ENCODE assay signal across 26 mouse cellular contexts in genomic region chr17:56888050-56888449, GRCm38 (mm10). TPM values are rescaled to one million over a fixed set of nuclear protein-coding genes. Genes with fewer than 3 reads are reported as not detected.
DNase-seq lines count a peak whose midpoint lies in the region; ATAC-seq and TF ChIP-seq lines count a peak whose summit lies in the region.
"Had no signal": no experiment of that assay in that cellular context is flagged by ENCODE, and none has a peak within 500 bp of the region (broad histone marks: within the 10 kb centered on the region; RNA-seq: fewer than 3 reads in every experiment).

No protein-coding gene starts in this region.

- peak; percentile 48 for TF ChIP-seq CTCF in forebrain, postnatal 0 days (IDR thresholded peaks at IDR 0.05; ENCODE audit: low read depth)
- TF ChIP-seq CTCF in left cerebral cortex, adult 2 months (IDR thresholded peaks at IDR 0.05): peak; percentile 16

- no peak overlapping the region for H3K9ac ChIP-seq in forebrain, postnatal 0 days
- H3K9ac ChIP-seq in forebrain, embryonic 13.5 days: no peak overlapping the region
- H3K9ac ChIP-seq: heart, embryonic 15.5 days; hindbrain, embryonic 13.5 days; limb, embryonic 15.5 days; stomach, embryonic 15.5 days had no signal

- no peak overlapping the region for H3K4me2 ChIP-seq in forebrain, postnatal 0 days (ENCODE audit: low read depth)
- no peak overlapping the region for H3K4me2 ChIP-seq in forebrain, embryonic 13.5 days
- H3K4me2 ChIP-seq: heart, embryonic 15.5 days; hindbrain, embryonic 13.5 days; limb, embryonic 15.5 days; stomach, embryonic 15.5 days had no signal

- no peak overlapping the region for H3K27ac ChIP-seq in forebrain, postnatal 0 days (ENCODE audit: low read depth, low read length)
- no peak overlapping the region for H3K27ac ChIP-seq in forebrain, embryonic 13.5 days
- H3K27ac ChIP-seq in left cerebral cortex, adult 2 months: no peak overlapping the region
- H3K27ac ChIP-seq: heart, embryonic 15.5 days; hindbrain, embryonic 13.5 days; limb, embryonic 15.5 days; stomach, embryonic 15.5 days had no signal

- no peak overlapping the region for H3K4me3 ChIP-seq in forebrain, postnatal 0 days (ENCODE audit: low read depth, low read length)
- H3K4me3 ChIP-seq in forebrain, embryonic 13.5 days: no peak overlapping the region
- H3K4me3 ChIP-seq in left cerebral cortex, adult 2 months: no peak overlapping the region
- H3K4me3 ChIP-seq: erythroblast, embryonic 14.5 days; heart, embryonic 15.5 days; hindbrain, embryonic 13.5 days; limb, embryonic 15.5 days; stomach, embryonic 15.5 days had no signal

- no peaks in the 10 kb centered on the region for H3K4me1 ChIP-seq in forebrain, postnatal 0 days (ENCODE audit: insufficient read depth)
- no peaks in the 10 kb centered on the region for H3K4me1 ChIP-seq in forebrain, embryonic 13.5 days
- H3K4me1 ChIP-seq: hindbrain, embryonic 13.5 days; limb, embryonic 15.5 days had no signal

- 81% methylated on average over 2 of the region's 3 CpGs for WGBS in forebrain, postnatal 0 days
- 90% methylated on average over 2 of the region's 3 CpGs for WGBS in forebrain, embryonic 13.5 days

- H3K9me3 ChIP-seq in forebrain, postnatal 0 days (ENCODE audit: low read length): no peaks in the 10 kb centered on the region
- peaks cover 7% of the 10 kb centered on the region; the same call in 1 of the 2 replicates for H3K9me3 ChIP-seq in forebrain, embryonic 13.5 days (replicated peaks)
- H3K9me3 ChIP-seq: heart, embryonic 15.5 days; limb, embryonic 15.5 days; stomach, embryonic 15.5 days had no signal

- intact Hi-C loops in left cerebral cortex, adult 2 months (cut with DNase I): no loop called here
- intact Hi-C loops in left cerebral cortex, postnatal 36 days (cut with DNase I): no loop called here

- ATAC-seq in forebrain, postnatal 0 days: no peak
- no peak for ATAC-seq in forebrain, embryonic 13.5 days

- H3K36me3 ChIP-seq in forebrain, postnatal 0 days (ENCODE audit: insufficient read depth): peaks cover 22% of the 10 kb centered on the region
- peaks cover 48% of the 10 kb centered on the region for H3K36me3 ChIP-seq in forebrain, embryonic 13.5 days (ENCODE audit: poor library complexity, severe bottlenecking)

- no peaks in the 10 kb centered on the region for H3K27me3 ChIP-seq in forebrain, postnatal 0 days (ENCODE audit: insufficient read depth, low read length)
- no peaks in the 10 kb centered on the region for H3K27me3 ChIP-seq in forebrain, embryonic 13.5 days
- H3K27me3 ChIP-seq: CH12.LX; heart, embryonic 15.5 days; hindbrain, embryonic 13.5 days; limb, embryonic 15.5 days; stomach, embryonic 15.5 days had no signal

- DNase-seq in forebrain, postnatal 0 days: no peak
- DNase-seq in left cerebral cortex, adult 2 months (ENCODE audit: extremely low spot score in 1 of 2, low spot score in 2 of 2): no peak
- DNase-seq in left cerebral cortex, postnatal 36 days (ENCODE audit: low spot score in 2 of 2): no peak
- peak; percentile 33 for DNase-seq in 3T3-L1 (ENCODE audit: low read depth, low spot score)
- DNase-seq in ZHBTc4 (ENCODE audit: low read depth, low spot score): peak; percentile 84
- no peak for DNase-seq in right cerebral cortex, postnatal 4 days
- DNase-seq in thymus, postnatal 14 days: no peak
- DNase-seq: cerebellum, postnatal 10 days; heart, adult 18-20 months; kidney, adult 11 months; kidney, postnatal 25 days; lung, postnatal 10 days had no signal

RNA-seq across cellular contexts. Expression of gene 1700061G19Rik, which starts 12.8 kb away (rescaled TPM):
- 0.14 TPM in 1 of 2 replicates, not detected in the other for total RNA-seq in forebrain, postnatal 0 days (2014; rRNA removed)
- 0.15 and 0.48 TPM in 2 replicates for polyA plus RNA-seq in forebrain, postnatal 0 days (2015; fragmentation: Nextera tagmentation; extraction: Ambion mirVana)
- 0.33 and 0.45 TPM in 2 replicates for polyA plus RNA-seq in forebrain, embryonic 13.5 days (2015; fragmentation: Nextera tagmentation; extraction: Ambion mirVana)
- not detected for total RNA-seq in left cerebral cortex, adult 2 months (2021)
- total RNA-seq in left cerebral cortex, postnatal 36 days (2021): under 1 TPM in 1 of 2 experiments, not detected in 1; 0.14 TPM
- total RNA-seq: gastrocnemius, adult 8-10 months; heart, adult 18-20 months; megakaryocyte-erythroid progenitor cell, adult 5-6 weeks had no signal
- polyA plus RNA-seq: erythroblast, embryonic 14.5 days had no signal

RNA-seq across cellular contexts. Expression of gene Acsbg2, which starts 13.8 kb away (rescaled TPM):
- total RNA-seq in forebrain, postnatal 0 days (2014; rRNA removed): not detected in 2 replicates
- polyA plus RNA-seq in forebrain, postnatal 0 days (2015; fragmentation: Nextera tagmentation; extraction: Ambion mirVana): not detected in 2 replicates
- not detected in 2 replicates for polyA plus RNA-seq in forebrain, embryonic 13.5 days (2015; fragmentation: Nextera tagmentation; extraction: Ambion mirVana)
- total RNA-seq in left cerebral cortex, adult 2 months (2021): not detected
- not detected for total RNA-seq in left cerebral cortex, postnatal 36 days (2021)
- total RNA-seq: CH12.LX; gastrocnemius, adult 8-10 months; heart, adult 18-20 months; layer of hippocampus, postnatal 10 days; left cerebral cortex, postnatal 14 days; megakaryocyte-erythroid progenitor cell, adult 5-6 weeks had no signal
- polyA plus RNA-seq: embryonic facial prominence, embryonic 11.5 days; erythroblast, embryonic 14.5 days; heart, embryonic 15.5 days; limb, embryonic 15.5 days; neural tube, embryonic 11.5 days; spleen, adult 2 months; stomach, embryonic 15.5 days had no signal

RNA-seq across cellular contexts. Expression of gene Mllt1, which starts 47.2 kb away (rescaled TPM):
- 87.6 and 109 TPM in 2 replicates for total RNA-seq in forebrain, postnatal 0 days (2014; rRNA removed)
- 58.5 and 65.8 TPM in 2 replicates for polyA plus RNA-seq in forebrain, postnatal 0 days (2015; fragmentation: Nextera tagmentation; extraction: Ambion mirVana)
- polyA plus RNA-seq in forebrain, embryonic 13.5 days (2015; fragmentation: Nextera tagmentation; extraction: Ambion mirVana): 69.5 and 70.1 TPM in 2 replicates
- 10 to 100 TPM; 80.8 to 87.6 TPM for total RNA-seq in left cerebral cortex, adult 2 months (2021)
- 10 to 100 TPM; 69.3 to 82.4 TPM for total RNA-seq in left cerebral cortex, postnatal 36 days (2021)

RNA-seq across cellular contexts. Expression of gene Rfx2, which starts 57.2 kb away (rescaled TPM):
- total RNA-seq in forebrain, postnatal 0 days (2014; rRNA removed): 2.4 and 3.6 TPM in 2 replicates
- 2.2 and 3.4 TPM in 2 replicates for polyA plus RNA-seq in forebrain, postnatal 0 days (2015; fragmentation: Nextera tagmentation; extraction: Ambion mirVana)
- polyA plus RNA-seq in forebrain, embryonic 13.5 days (2015; fragmentation: Nextera tagmentation; extraction: Ambion mirVana): 5.8 and 6.9 TPM in 2 replicates
- total RNA-seq in left cerebral cortex, adult 2 months (2021): 1 to 10 TPM; 2.2 to 3.5 TPM
- 1 to 10 TPM; 2.7 to 2.9 TPM for total RNA-seq in left cerebral cortex, postnatal 36 days (2021)

Comparison
In these comparisons a context has a peak if more than half of its experiments do, and no peak if none do; other contexts are left out.
1. DNase-seq: peak in 3T3-L1 (single experiment) and ZHBTc4 (single experiment); none in forebrain, postnatal 0 days (single experiment), left cerebral cortex, adult 2 months (0 of 2), left cerebral cortex, postnatal 36 days (0 of 2), right cerebral cortex, postnatal 4 days (single experiment) and thymus, postnatal 14 days (single experiment).